In the genomic region with DNA sequence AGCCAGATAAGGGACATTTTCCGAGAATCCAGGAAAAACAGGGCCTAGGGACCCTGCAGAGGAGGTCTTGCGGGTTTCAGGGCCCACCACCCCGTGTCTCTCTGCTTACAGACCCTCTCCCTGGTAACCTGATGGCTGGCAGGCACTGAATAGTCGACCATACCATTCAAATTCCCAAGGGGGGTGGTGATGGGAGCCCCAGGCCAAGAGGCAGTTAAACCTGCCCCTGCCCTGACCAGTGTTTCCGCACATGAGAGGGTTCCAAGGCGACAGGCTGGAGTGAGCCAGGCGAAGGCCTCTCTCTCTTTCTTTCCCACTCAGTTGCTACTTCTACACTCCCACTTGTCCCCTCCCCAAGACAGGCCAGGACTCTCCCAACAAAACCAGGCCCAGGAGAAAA, we compare ENCODE assay signal across 13 mouse cellular contexts. TPM values are rescaled to one million over a fixed set of nuclear protein-coding genes. Genes with fewer than 3 reads are reported as not detected.
DNase-seq lines count a peak whose midpoint lies in the region; ATAC-seq and TF ChIP-seq lines count a peak whose summit lies in the region.
"Had no signal": no experiment of that assay in that cellular context is flagged by ENCODE, and none has a peak within 500 bp of the region (broad histone marks: within the 10 kb centered on the region; RNA-seq: fewer than 3 reads in every experiment).

A gene (plus strand): TSS at position 278 of the 400 bp plus-strand sequence.

- H3K9ac ChIP-seq in forebrain, embryonic 13.5 days, result 0 out of 2 replicates have a peak within 1 kb of the TSS, but pooled peaks have one; percentile 27
- H3K9ac ChIP-seq in forebrain, embryonic 15.5 days (replicated peaks), result no peak within 1 kb of the TSS
- peak within 1 kb of the TSS; percentile 49; the same call in 1 of the 2 replicates for H3K9ac ChIP-seq in hindbrain, embryonic 13.5 days
- 0 out of 2 replicates have a peak within 1 kb of the TSS, but pooled peaks have one; percentile 4 for H3K9ac ChIP-seq in midbrain, embryonic 12.5 days (replicated peaks)
- H3K9ac ChIP-seq: heart, embryonic 15.5 days; intestine, embryonic 15.5 days; limb, embryonic 13.5 days had no signal

- H3K36me3 ChIP-seq in forebrain, embryonic 13.5 days (ENCODE audit: poor library complexity, severe bottlenecking), result no peaks in the 10 kb centered on the region
- no peaks in the 10 kb centered on the region for H3K36me3 ChIP-seq in forebrain, embryonic 15.5 days
- no peaks in the 10 kb centered on the region for H3K36me3 ChIP-seq in hindbrain, embryonic 13.5 days
- H3K36me3 ChIP-seq in midbrain, embryonic 12.5 days, result no peaks in the 10 kb centered on the region
- H3K36me3 ChIP-seq: heart, embryonic 15.5 days; intestine, embryonic 15.5 days; limb, embryonic 13.5 days had no signal

- WGBS in forebrain, embryonic 13.5 days, result 55% methylated on average over 7 of the region's 7 CpGs
- 57% methylated on average over 7 of the region's 7 CpGs for WGBS in forebrain, embryonic 15.5 days
- 36% methylated on average over 7 of the region's 7 CpGs for WGBS in hindbrain, embryonic 13.5 days
- 47% methylated on average over 7 of the region's 7 CpGs for WGBS in midbrain, embryonic 12.5 days

- no peak for ATAC-seq in forebrain, embryonic 13.5 days
- ATAC-seq in forebrain, embryonic 15.5 days (replicated peaks), result no peak
- peak; percentile 62; the same call in 1 of the 2 replicates for ATAC-seq in hindbrain, embryonic 13.5 days (ENCODE audit: low FRiP score)
- no peak for ATAC-seq in midbrain, embryonic 12.5 days (ENCODE audit: low FRiP score, low read depth)
- ATAC-seq in erythroblast, adult 5-6 weeks (replicated peaks; ENCODE audit: low FRiP score, poor library complexity, severe bottlenecking), result no peak
- ATAC-seq: intestine, embryonic 15.5 days had no signal

- H3K4me3 ChIP-seq in forebrain, embryonic 13.5 days, result no peak within 1 kb of the TSS
- no peak within 1 kb of the TSS for H3K4me3 ChIP-seq in forebrain, embryonic 15.5 days
- H3K4me3 ChIP-seq in bone marrow macrophage, adult 2 months (ENCODE audit: insufficient read depth, low read length), result no peak within 1 kb of the TSS
- H3K4me3 ChIP-seq in hindbrain, embryonic 13.5 days, result no peak within 1 kb of the TSS
- H3K4me3 ChIP-seq in midbrain, embryonic 12.5 days, result no peak within 1 kb of the TSS
- H3K4me3 ChIP-seq: heart, embryonic 15.5 days; intestine, embryonic 15.5 days; limb, embryonic 13.5 days had no signal

- no peak within 1 kb of the TSS for H3K4me2 ChIP-seq in forebrain, embryonic 13.5 days
- no peak within 1 kb of the TSS for H3K4me2 ChIP-seq in forebrain, embryonic 15.5 days (replicated peaks)
- H3K4me2 ChIP-seq in hindbrain, embryonic 13.5 days, result peak within 1 kb of the TSS; percentile 26
- peak within 1 kb of the TSS; percentile 4; the same call in 1 of the 2 replicates for H3K4me2 ChIP-seq in midbrain, embryonic 12.5 days (replicated peaks)
- H3K4me2 ChIP-seq: heart, embryonic 15.5 days; intestine, embryonic 15.5 days; limb, embryonic 13.5 days had no signal

- no peak for TF ChIP-seq CTCF in bone marrow macrophage, adult 2 months (IDR thresholded peaks at IDR 0.05; ENCODE audit: low read depth, low read length)

- H3K27me3 ChIP-seq in forebrain, embryonic 13.5 days, result no peaks in the 10 kb centered on the region
- no peaks in the 10 kb centered on the region for H3K27me3 ChIP-seq in forebrain, embryonic 15.5 days
- H3K27me3 ChIP-seq in hindbrain, embryonic 13.5 days, result no peaks in the 10 kb centered on the region
- H3K27me3 ChIP-seq in midbrain, embryonic 12.5 days, result peaks cover 7% of the 10 kb centered on the region; the same call in 1 of the 2 replicates
- H3K27me3 ChIP-seq: intestine, embryonic 15.5 days; limb, embryonic 13.5 days had no signal

- H3K27ac ChIP-seq in forebrain, embryonic 13.5 days, result no peak within 1 kb of the TSS
- H3K27ac ChIP-seq in forebrain, embryonic 15.5 days (replicated peaks), result no peak within 1 kb of the TSS
- H3K27ac ChIP-seq in bone marrow macrophage, adult 2 months (ENCODE audit: insufficient read depth, low read depth, low read length), result peak within 1 kb of the TSS; percentile 83
- peak within 1 kb of the TSS; percentile 71 for H3K27ac ChIP-seq in hindbrain, embryonic 13.5 days
- peak within 1 kb of the TSS; percentile 43 for H3K27ac ChIP-seq in midbrain, embryonic 12.5 days (replicated peaks)
- H3K27ac ChIP-seq: heart, embryonic 15.5 days; intestine, embryonic 15.5 days; limb, embryonic 13.5 days had no signal

- DNase-seq in cerebellum, adult 8-10 months, result no peak
- no peak for DNase-seq in right cerebral cortex, adult 2 months (ENCODE audit: low spot score in 2 of 2)
- DNase-seq: lung, postnatal 10 days; right cerebral cortex, adult 18-20 months had no signal

- no peaks in the 10 kb centered on the region for H3K9me3 ChIP-seq in forebrain, embryonic 13.5 days (replicated peaks)
- no peaks in the 10 kb centered on the region for H3K9me3 ChIP-seq in forebrain, embryonic 15.5 days
- H3K9me3 ChIP-seq in hindbrain, embryonic 13.5 days, result no peaks in the 10 kb centered on the region
- no peaks in the 10 kb centered on the region for H3K9me3 ChIP-seq in midbrain, embryonic 12.5 days
- H3K9me3 ChIP-seq: heart, embryonic 15.5 days; intestine, embryonic 15.5 days; limb, embryonic 13.5 days had no signal

- TF ChIP-seq POLR2A in bone marrow macrophage, adult 2 months (IDR thresholded peaks at IDR 0.05; ENCODE audit: borderline replicate concordance, low read depth, low read length), result no peak

- H3K4me1 ChIP-seq in forebrain, embryonic 13.5 days, result peaks cover 21% of the 10 kb centered on the region
- H3K4me1 ChIP-seq in forebrain, embryonic 15.5 days, result peaks cover 3% of the 10 kb centered on the region; the same call in 1 of the 2 replicates
- H3K4me1 ChIP-seq in bone marrow macrophage, adult 2 months (ENCODE audit: control insufficient read depth, insufficient read depth, low read length), result peaks cover 48% of the 10 kb centered on the region
- peaks cover 35% of the 10 kb centered on the region for H3K4me1 ChIP-seq in hindbrain, embryonic 13.5 days (replicated peaks)
- peaks cover 8% of the 10 kb centered on the region; the same call in 1 of the 2 replicates for H3K4me1 ChIP-seq in midbrain, embryonic 12.5 days
- H3K4me1 ChIP-seq: intestine, embryonic 15.5 days had no signal

RNA-seq across cellular contexts. Expression of the gene that starts here (rescaled TPM):
- polyA plus RNA-seq in forebrain, embryonic 13.5 days (2015; fragmentation: Nextera tagmentation; extraction: Ambion mirVana), result 2.0 and 4.2 TPM in 2 replicates
- polyA plus RNA-seq in forebrain, embryonic 15.5 days (2015; fragmentation: Nextera tagmentation; extraction: Ambion mirVana), result 4.9 and 6.9 TPM in 2 replicates
- polyA plus RNA-seq in bone marrow macrophage, adult 2 months (2012; ENCODE audit: insufficient read depth, insufficient read length, missing spikeins), result not detected in 2 replicates
- polyA plus RNA-seq in hindbrain, embryonic 13.5 days (2015; fragmentation: Nextera tagmentation; extraction: Ambion mirVana), result 9.3 and 13.2 TPM in 2 replicates
- 3.0 and 3.7 TPM in 2 replicates for polyA plus RNA-seq in midbrain, embryonic 12.5 days (2016; fragmentation: Nextera tagmentation; extraction: Ambion mirVana)
- total RNA-seq in erythroblast, adult 5-6 weeks (2015; ENCODE audit: low replicate concordance), result not detected in 2 replicates
- not detected in 2 replicates for total RNA-seq in erythroblast, adult 5-6 weeks (2017; ENCODE audit: low replicate concordance)

Comparison
In these comparisons a context has a peak if more than half of its experiments do, and no peak if none do; other contexts are left out.
1. H3K27ac ChIP-seq: peak in bone marrow macrophage, adult 2 months (single experiment), hindbrain, embryonic 13.5 days (single experiment) and midbrain, embryonic 12.5 days (single experiment); none in forebrain, embryonic 13.5 days (single experiment) and forebrain, embryonic 15.5 days (single experiment).
2. H3K4me2 ChIP-seq: peak in hindbrain, embryonic 13.5 days (single experiment) and midbrain, embryonic 12.5 days (single experiment); none in forebrain, embryonic 13.5 days (single experiment) and forebrain, embryonic 15.5 days (single experiment).